Mouse (Mus musculus): ENCODE data around the gene Lhx4. TPM values are rescaled to one million over a fixed set of nuclear protein-coding genes. Genes with fewer than 3 reads are reported as not detected.

Gene Lhx4
- polyA plus RNA-seq (2015; fragmentation: Nextera tagmentation; extraction: Ambion mirVana) = 5.5 and 7.5 TPM in 2 replicates

DNA sequence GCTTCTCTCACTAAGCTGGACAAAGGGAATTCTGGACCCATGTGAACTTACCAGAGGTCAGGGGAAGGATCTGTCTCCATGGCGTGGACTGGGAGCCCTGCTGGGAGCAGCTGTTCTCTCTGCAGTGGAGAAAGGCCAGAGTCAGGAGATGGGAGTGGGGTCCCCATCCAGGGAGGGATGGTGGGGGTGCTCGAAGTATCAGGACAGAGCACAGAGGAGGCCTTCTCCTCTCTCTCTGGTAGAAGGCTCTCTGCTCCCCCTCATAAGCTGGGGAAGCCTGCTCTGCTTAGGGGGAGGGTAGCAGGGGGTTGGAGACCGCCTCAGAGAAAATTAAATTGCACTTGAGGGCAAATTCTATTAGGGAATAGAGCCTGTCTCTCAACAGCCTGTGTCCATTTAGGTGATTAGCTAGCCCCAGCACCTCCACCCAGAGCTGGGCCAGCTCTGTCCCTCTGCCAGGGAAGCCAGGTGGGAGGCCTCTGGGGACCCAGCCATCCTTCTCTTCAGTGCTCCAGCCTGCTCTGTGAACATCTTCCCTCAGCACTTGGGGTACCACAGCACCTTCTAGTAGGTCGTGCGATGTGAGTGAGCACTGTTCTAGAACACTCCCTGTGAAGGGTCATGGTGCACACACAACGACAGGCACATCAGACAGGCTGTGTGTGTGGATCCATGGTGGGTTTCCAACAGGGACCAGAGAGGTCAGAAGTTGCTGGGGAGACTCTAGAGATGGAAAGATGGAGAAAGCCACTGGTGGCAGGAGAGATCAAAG, at the start of gene Lhx4:
Gene Lhx4 (minus strand): TSS at position 201 of the 772 bp plus-strand sequence.
- ATAC-seq (ENCODE audit: low read depth) = peak; percentile 23; the same call in 1 of the 2 replicates
- Histone ChIP-seq H3K27me3 (peaks cover 85% of the 10 kb centered on the region), H3K4me1 (replicated peaks) (peaks cover 5% of the 10 kb centered on the region; the same call in 1 of the 2 replicates), H3K27ac (replicated peaks) (no peak within 1 kb of the TSS), H3K36me3 (no peaks in the 10 kb centered on the region), H3K4me3 (no peak within 1 kb of the TSS), H3K4me2 (no peak within 1 kb of the TSS), H3K9ac (no peak within 1 kb of the TSS), H3K9me3 (no peaks in the 10 kb centered on the region)
- WGBS = 57% methylated on average over 6 of the region's 6 CpGs

DNA sequence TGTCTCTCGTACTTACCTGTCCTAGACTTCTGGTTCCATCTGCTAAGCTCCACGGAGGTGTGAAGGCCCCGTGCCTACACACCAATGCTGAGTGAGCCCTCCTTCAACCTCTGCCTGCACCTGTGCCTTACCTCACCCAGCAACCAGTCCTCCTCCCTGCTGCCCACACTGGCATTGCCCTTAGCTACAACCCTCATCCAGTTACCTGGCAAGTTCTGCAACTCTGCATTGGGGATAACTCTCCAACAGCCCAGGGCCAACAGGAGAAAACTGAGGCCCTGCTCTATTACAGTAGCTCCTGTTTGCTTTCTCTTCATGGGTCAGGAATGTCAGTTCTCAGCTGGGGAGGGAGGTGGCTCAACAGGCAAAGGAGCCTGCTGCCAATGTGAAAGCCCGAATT, 46.5 kb upstream of the Lhx4 start:
- no peak overlapping the region for H3K9ac ChIP-seq
- ATAC-seq (ENCODE audit: low read depth) = no peak
- H3K4me1 ChIP-seq (replicated peaks) = no peaks in the 10 kb centered on the region
- H3K36me3 ChIP-seq = peaks cover 32% of the 10 kb centered on the region
- H3K27me3 ChIP-seq = no peaks in the 10 kb centered on the region
- WGBS = 91% methylated on average over 4 of the region's 4 CpGs
- no peaks in the 10 kb centered on the region for H3K9me3 ChIP-seq
- no peak overlapping the region for H3K27ac ChIP-seq (replicated peaks)
- H3K4me2 ChIP-seq = no peak overlapping the region
- H3K4me3 ChIP-seq = no peak overlapping the region

DNA sequence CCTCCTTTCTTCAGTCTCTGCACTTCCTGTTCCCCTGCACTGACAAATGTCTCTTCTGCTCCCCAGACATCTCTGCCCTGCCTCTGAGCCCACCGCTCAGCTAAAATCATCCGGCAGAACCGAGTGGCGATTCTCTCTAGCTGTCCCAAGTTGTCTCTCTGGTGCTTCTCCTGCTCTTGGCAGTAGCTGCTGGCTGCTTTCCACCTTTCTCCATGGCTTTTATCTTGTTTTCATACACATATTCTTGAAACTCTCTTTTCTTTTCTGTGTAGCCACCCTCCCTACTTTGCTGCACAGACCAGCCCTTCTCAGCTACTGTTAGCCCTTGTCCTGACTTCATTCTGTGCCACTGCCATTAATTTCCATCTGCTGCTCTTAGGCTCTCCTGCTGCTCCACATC, 45.9 kb upstream of the Lhx4 start:
- WGBS = 88% methylated on average over 4 of the region's 4 CpGs
- peaks cover 26% of the 10 kb centered on the region for H3K36me3 ChIP-seq
- H3K9ac ChIP-seq = no peak overlapping the region
- no peak overlapping the region for H3K27ac ChIP-seq (replicated peaks)
- no peaks in the 10 kb centered on the region for H3K9me3 ChIP-seq
- no peaks in the 10 kb centered on the region for H3K4me1 ChIP-seq (replicated peaks)
- H3K4me2 ChIP-seq = no peak overlapping the region
- H3K4me3 ChIP-seq = no peak overlapping the region
- H3K27me3 ChIP-seq = no peaks in the 10 kb centered on the region
- no peak for ATAC-seq (ENCODE audit: low read depth)

DNA sequence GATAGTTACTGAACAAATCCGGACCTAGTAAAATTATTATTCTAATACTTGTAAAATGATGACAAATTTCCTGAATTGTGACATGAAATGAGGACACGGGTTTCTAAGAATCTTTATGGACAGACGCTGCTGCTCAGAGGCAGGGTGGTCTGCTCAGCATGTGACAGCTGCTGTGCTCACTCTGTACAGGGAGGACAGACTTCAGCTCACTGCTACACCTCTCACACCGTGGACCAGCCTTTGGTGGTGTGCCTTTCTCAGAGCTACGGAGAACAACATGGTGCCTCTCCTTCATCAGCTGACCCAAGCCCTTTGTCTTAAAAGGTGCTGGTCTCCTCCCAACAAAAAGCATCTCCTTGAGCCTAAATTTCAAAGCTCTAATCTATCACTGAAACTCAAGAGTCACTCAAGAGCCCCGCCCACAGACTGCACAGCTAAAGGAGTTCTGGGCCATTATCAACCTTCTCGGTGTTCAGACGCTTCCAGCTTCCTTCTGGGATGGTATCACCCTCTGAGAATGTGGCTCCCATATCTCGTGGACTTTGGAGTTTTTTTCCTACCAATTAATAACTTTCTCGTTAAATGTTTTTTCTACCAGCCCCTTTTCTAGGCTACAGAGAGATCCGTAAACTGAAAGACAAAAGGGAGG, 45.4 kb upstream of the Lhx4 start:
- WGBS = 76% methylated on average over 11 of the region's 11 CpGs
- no peak overlapping the region for H3K27ac ChIP-seq (replicated peaks)

DNA sequence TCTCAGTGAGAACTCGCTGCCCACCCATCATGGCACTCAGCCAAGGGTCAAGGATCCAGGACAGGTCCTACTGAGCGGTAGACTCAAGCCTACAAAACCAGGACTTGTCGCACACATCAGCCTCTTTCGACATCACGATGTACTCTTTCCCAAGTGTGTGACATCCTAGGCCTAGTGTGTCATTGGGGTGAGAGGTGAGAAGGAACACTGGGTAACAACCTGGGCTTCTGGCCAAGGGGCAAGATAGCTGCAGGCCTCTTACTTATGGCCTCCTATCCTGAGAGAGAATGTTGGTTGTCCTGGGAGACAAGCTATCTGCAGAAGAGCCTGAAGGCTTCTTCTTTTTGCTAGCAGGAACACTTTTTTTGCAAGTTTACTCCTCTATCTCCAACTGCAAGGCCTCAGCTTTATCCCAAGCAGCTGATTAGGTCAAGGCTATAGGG, 44.3 kb upstream of the Lhx4 start:
- Histone ChIP-seq H3K27ac (replicated peaks) (no peak overlapping the region), H3K9ac (no peak overlapping the region), H3K27me3 (no peaks in the 10 kb centered on the region), H3K36me3 (peaks cover 18% of the 10 kb centered on the region), H3K9me3 (no peaks in the 10 kb centered on the region), H3K4me2 (no peak overlapping the region), H3K4me3 (no peak overlapping the region), H3K4me1 (replicated peaks) (peaks cover 3% of the 10 kb centered on the region)
- ATAC-seq (ENCODE audit: low read depth) = no peak
- 93% methylated on average over 5 of the region's 5 CpGs for WGBS

More for the DNA sequence above, 45.4 kb upstream of the Lhx4 start:
- H3K27me3 ChIP-seq = no peaks in the 10 kb centered on the region
- no peak overlapping the region for H3K9ac ChIP-seq
- no peak for ATAC-seq (ENCODE audit: low read depth)
- H3K4me2 ChIP-seq = no peak overlapping the region
- H3K4me1 ChIP-seq (replicated peaks) = no peaks in the 10 kb centered on the region
- H3K4me3 ChIP-seq = no peak overlapping the region
- H3K9me3 ChIP-seq = no peaks in the 10 kb centered on the region
- H3K36me3 ChIP-seq = peaks cover 23% of the 10 kb centered on the region

DNA sequence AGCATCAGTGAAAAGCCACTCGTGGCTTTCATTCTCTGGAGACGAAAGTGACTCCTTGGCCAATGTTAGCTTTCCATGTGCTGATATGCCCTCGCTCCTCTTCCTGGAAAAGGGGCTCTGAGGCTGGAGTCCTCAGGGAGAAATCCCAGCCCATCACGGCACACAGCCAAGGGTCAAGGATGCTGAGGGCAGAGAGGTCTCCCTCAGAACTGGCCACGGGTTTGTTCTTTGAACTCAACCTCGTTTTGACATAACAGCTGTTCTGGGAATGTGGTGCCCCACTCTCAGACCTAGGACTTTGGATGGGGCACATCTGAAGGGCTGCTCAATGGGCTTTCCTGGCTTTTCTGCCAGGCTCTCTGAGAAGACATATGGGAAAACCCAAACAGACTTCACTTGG, 43.4 kb upstream of the Lhx4 start:
- ATAC-seq (ENCODE audit: low read depth) = no peak
- H3K27ac ChIP-seq (replicated peaks) = no peak overlapping the region

DNA sequence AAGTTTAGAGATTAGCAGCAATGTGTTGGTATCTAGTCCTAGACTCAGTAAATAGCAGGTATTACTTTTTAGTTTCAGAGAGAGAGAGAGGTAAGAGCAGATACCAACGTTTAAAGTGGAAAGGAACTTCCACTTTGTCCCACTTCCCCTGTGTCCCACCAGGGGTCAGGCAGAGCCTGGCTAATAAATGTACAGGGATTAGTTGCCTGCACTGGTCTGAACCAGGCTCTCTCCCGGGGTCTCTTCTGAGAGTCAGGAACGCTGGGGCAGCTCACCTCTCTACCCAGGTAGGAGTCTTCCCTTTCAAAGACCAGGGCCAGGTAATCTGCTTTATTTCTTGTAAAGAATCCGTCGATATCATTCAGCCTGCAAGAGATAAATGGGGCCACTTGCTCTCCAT, 40.4 kb upstream of the Lhx4 start:
- Histone ChIP-seq H3K9ac (no peak overlapping the region), H3K27me3 (no peaks in the 10 kb centered on the region), H3K27ac (replicated peaks) (no peak overlapping the region), H3K36me3 (peaks cover 40% of the 10 kb centered on the region), H3K4me3 (no peak overlapping the region), H3K4me2 (no peak overlapping the region), H3K4me1 (replicated peaks) (peaks cover 17% of the 10 kb centered on the region), H3K9me3 (no peaks in the 10 kb centered on the region)
- WGBS = 61% methylated on average over 5 of the region's 5 CpGs
- no peak for ATAC-seq (ENCODE audit: low read depth)

More for the DNA sequence above, 43.4 kb upstream of the Lhx4 start:
- Histone ChIP-seq H3K4me2 (no peak overlapping the region), H3K36me3 (peaks cover 18% of the 10 kb centered on the region), H3K27me3 (no peaks in the 10 kb centered on the region), H3K9ac (no peak overlapping the region), H3K9me3 (no peaks in the 10 kb centered on the region), H3K4me3 (no peak overlapping the region), H3K4me1 (replicated peaks) (peaks cover 13% of the 10 kb centered on the region)
- 89% methylated on average over 6 of the region's 6 CpGs for WGBS

DNA sequence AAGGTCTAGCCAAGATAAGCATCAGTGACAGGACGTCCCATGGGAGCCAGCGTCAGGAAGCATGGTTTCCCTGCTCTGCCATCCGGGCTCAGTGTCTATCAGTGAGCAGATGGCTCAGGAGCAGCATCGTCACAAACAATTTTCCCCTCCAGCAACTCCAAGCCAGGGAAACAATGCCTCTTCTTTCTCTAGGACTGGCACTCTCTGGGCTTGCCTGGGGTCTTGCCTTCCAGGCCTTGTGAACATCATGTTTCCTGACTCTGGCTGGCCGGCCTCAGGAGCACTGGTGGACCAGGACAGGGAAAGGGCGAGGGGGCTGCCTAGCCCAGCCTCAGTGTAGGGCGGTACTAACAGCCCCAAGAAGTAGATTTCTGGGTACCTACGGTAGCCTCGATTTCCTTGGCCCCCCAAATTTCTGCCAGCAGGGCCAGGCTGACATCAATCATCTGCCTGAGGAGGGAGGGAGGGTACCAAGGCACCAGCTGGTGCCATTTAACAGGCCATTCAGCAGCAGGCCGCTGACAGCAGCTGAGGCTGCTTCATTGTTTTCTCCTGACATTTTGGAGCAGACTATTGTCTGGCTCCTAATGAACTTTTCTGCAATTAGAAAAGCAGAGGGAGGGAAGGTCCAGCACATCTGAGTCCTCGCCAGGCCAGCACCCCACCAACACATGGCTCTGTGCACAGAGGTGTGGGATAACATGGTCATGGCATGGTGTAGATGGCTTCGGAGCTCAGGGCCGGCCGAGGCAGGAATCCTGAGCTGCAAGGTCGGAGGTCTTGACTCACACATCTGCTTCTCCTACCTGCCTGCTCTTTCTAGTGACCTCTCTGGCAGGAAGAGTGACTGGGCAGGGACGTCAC, 38.9 kb upstream of the Lhx4 start:
- Histone ChIP-seq H3K4me3 (no peak overlapping the region), H3K9ac (0 out of 2 replicates have a peak overlapping the region, but pooled peaks have one; percentile 38), H3K36me3 (peaks cover 54% of the 10 kb centered on the region), H3K4me1 (replicated peaks) (peaks cover 17% of the 10 kb centered on the region), H3K27ac (replicated peaks) (peak overlapping the region; percentile 90), H3K9me3 (no peaks in the 10 kb centered on the region), H3K4me2 (no peak overlapping the region), H3K27me3 (peaks cover 3% of the 10 kb centered on the region; the same call in 1 of the 2 replicates)
- WGBS = 36% methylated on average over 16 of the region's 16 CpGs
- ATAC-seq (ENCODE audit: low read depth) = peak; percentile 80

DNA sequence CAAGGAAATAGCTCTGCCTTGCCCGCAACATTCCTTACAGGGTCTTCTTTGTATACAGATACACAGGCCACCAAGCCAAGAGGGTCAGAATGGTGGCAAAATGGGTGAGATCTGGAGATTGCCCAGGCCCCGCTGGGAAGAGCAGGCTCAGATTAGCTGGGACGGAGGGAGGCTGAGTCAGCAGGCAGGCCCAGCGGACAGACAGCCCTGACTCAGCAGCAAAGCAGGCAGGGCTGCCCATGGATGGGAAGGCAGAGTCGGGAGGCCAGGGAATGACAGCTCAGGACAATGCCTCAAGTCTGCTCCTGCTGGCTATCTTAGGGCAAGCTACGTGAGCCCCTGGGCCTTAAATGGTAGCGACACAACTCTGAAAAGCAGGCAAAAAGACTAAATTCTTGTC, 34.4 kb upstream of the Lhx4 start:
- Histone ChIP-seq H3K4me3 (no peak overlapping the region), H3K27ac (replicated peaks) (no peak overlapping the region), H3K36me3 (peaks cover 56% of the 10 kb centered on the region), H3K4me1 (replicated peaks) (peaks cover 27% of the 10 kb centered on the region), H3K9me3 (no peaks in the 10 kb centered on the region), H3K9ac (0 out of 2 replicates have a peak overlapping the region, but pooled peaks have one; percentile 34), H3K27me3 (peaks cover 39% of the 10 kb centered on the region), H3K4me2 (no peak overlapping the region)
- 56% methylated on average over 7 of the region's 7 CpGs for WGBS
- ATAC-seq (ENCODE audit: low read depth) = no peak

DNA sequence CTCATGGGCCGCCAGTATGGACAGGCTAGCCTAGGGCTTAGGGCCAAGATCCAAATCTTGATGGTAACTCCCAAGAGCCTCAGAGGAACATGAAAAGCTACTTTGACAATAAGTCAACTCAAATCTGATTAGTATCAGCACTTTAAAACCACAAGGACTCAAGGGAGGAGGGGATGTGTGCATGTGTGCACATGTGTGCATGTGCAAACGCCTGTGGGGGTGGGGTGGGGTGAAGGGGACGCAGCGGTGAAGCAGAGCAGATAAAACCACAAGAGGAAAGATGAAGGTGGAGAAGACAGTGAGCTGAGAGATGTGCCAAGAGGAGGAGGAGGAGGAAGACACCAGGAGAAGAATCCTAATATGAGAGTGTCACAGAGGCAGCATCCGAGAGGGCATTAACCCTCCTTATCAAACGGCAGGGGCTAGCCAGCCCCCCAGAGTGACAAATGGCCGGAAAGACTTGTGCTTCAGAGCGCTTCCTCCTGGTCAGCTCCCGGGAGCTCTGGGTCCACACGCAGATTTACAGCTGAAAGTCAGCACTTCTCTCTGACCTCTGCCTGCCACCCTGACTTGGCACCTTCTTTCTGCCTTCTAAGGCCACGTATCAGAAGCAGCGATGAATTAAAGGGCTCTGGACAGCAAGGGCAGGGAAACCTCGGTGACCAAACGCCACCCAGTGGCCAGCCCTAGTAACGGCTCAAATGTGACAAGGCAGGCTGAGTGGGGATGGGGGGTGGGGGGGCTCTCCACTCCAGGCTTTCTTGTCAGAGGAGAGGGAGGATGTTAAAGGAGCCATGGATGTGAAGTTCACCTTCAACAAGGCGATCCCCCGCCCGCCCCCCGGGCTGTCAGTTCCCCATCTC, 33.1 kb upstream of the Lhx4 start:
- H3K9me3 ChIP-seq = no peaks in the 10 kb centered on the region
- H3K4me3 ChIP-seq = no peak overlapping the region
- WGBS = 30% methylated on average over 19 of the region's 19 CpGs
- H3K9ac ChIP-seq = no peak overlapping the region; the same call in 1 of the 2 replicates
- peaks cover 14% of the 10 kb centered on the region for H3K4me1 ChIP-seq (replicated peaks)
- H3K4me2 ChIP-seq = peak overlapping the region; percentile 30; the same call in 1 of the 2 replicates
- no peak overlapping the region for H3K27ac ChIP-seq (replicated peaks)
- ATAC-seq (ENCODE audit: low read depth) = 0 out of 2 replicates have a peak, but pooled peaks have one; percentile 28
- peaks cover 65% of the 10 kb centered on the region for H3K36me3 ChIP-seq
- H3K27me3 ChIP-seq = peaks cover 44% of the 10 kb centered on the region

DNA sequence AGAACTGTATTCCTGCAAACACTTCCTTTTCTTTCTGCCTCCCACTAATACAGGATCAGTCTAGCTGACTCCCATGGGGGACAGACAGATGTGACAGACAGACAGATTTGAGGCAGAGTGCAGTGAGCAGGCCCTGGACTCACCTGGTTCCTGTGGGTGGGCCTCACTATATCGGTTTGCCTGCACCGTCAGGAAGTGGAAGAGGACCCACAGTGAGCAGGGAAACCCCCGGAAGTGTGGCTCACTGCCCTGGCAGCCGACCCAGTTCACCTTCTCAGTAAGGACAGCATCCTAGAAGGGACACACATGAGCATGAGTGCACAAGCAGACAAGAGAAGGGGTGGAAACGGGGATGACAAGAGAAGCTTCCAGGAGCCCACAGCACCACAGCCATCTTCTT, 30.9 kb upstream of the Lhx4 start:
- ATAC-seq (ENCODE audit: low read depth) = no peak
- H3K9ac ChIP-seq = no peak overlapping the region
- H3K4me1 ChIP-seq (replicated peaks) = peaks cover 12% of the 10 kb centered on the region
- H3K4me2 ChIP-seq = no peak overlapping the region
- peaks cover 64% of the 10 kb centered on the region for H3K36me3 ChIP-seq
- H3K9me3 ChIP-seq = no peaks in the 10 kb centered on the region
- no peak overlapping the region for H3K27ac ChIP-seq (replicated peaks)
- peaks cover 63% of the 10 kb centered on the region for H3K27me3 ChIP-seq
- no peak overlapping the region for H3K4me3 ChIP-seq
- 85% methylated on average over 5 of the region's 5 CpGs for WGBS

Data from neural tube, embryonic 13.5 days (tissue).